Mouse (Mus musculus) retina, adult 2 months (tissue): Measurements from ENCODE around the gene Napepld.
A peak's percentile ranks its signal among the peaks of the same experiment; 100 is the strongest.
"Not testable (repeated sequence)": the region's sequence is repeated elsewhere in the genome, so short reads cannot be mapped to it uniquely, and the experiment has no call there.

ENCODE experiments used
- DNase-seq: peaks from one replicate; pipeline ENCODE4 v3.0.0-alpha.2; 2012; ENCODE audit warnings: low read depth, low spot score

Gene Napepld

GRCm38 (mm10) chr5:21667191-21668137 is 33.7 kb downstream of the Napepld start:
- DNase-seq = no peak

GRCm38 (mm10) chr5:21663081-21663480 is 38.1 kb downstream of the Napepld start:
- DNase-seq = no peak

- no peak for DNase-seq
Measured at GRCm38 (mm10) chr5:21660850-21661249, 40.3 kb downstream of the Napepld start.

- DNase-seq = peak; percentile 36
Measured at GRCm38 (mm10) chr5:21658623-21659395, 42.4 kb downstream of the Napepld start.

GRCm38 (mm10) chr5:21658038-21658437 is 43.2 kb downstream of the Napepld start:
- no peak for DNase-seq

GRCm38 (mm10) chr5:21656912-21657311 is 44.3 kb downstream of the Napepld start:
- no peak for DNase-seq

GRCm38 (mm10) chr5:21651885-21652612 is 49.1 kb downstream of the Napepld start:
- no peak for DNase-seq

GRCm38 (mm10) chr5:21650736-21651135 is 50.5 kb downstream of the Napepld start:
- DNase-seq = no peak

- no peak for DNase-seq
Measured at GRCm38 (mm10) chr5:21646133-21646491, 55.1 kb downstream of the Napepld start.

- peak; percentile 61 for DNase-seq
Measured at GRCm38 (mm10) chr5:21645439-21646132, 55.6 kb downstream of the Napepld start, which contains the start of the genes Fbxl13 and Armc10. Fbxl13 (minus strand) TSS chr5:21645634. Armc10 (plus strand) TSS chr5:21645813.

- DNase-seq = no peak
Measured at GRCm38 (mm10) chr5:21644891-21645438, 56.2 kb downstream of the Napepld start.

- DNase-seq = no peak
Measured at GRCm38 (mm10) chr5:21643606-21644005, 57.6 kb downstream of the Napepld start.

- DNase-seq = no peak
Measured at GRCm38 (mm10) chr5:21640961-21641360, 60.2 kb downstream of the Napepld start.

GRCm38 (mm10) chr5:21625916-21626315 is 75.3 kb downstream of the Napepld start:
- DNase-seq = no peak

- DNase-seq = no peak
Measured at GRCm38 (mm10) chr5:21616450-21617009, 84.7 kb downstream of the Napepld start.

- DNase-seq = not testable (repeated sequence)
Measured at GRCm38 (mm10) chr5:21614299-21614698, 86.9 kb downstream of the Napepld start.
